Mouse (Mus musculus) pancreas, adult 10 weeks (tissue): ENCODE results near the gene Rab38. TPM values are rescaled to one million over a fixed set of nuclear protein-coding genes. Genes with fewer than 3 reads are reported as not detected.

Source experiments
- polyA plus RNA-seq: library from polyadenylated mRNA; stranded (reverse); fragments of 350-450 nt; fragmentation: Illumina TruSeq; extraction: RNeasy Lipid Tissue Mini Kit (QIAGEN cat#74804); gene quantifications from one replicate; pipeline ENCODE4 v1.2.3, GENCODE M21; 2015; ENCODE audit warnings: low read depth, low replicate concordance; ENCODE audit not compliant: insufficient read depth

Rab38 gene
- 1.2 TPM for polyA plus RNA-seq

DNA sequence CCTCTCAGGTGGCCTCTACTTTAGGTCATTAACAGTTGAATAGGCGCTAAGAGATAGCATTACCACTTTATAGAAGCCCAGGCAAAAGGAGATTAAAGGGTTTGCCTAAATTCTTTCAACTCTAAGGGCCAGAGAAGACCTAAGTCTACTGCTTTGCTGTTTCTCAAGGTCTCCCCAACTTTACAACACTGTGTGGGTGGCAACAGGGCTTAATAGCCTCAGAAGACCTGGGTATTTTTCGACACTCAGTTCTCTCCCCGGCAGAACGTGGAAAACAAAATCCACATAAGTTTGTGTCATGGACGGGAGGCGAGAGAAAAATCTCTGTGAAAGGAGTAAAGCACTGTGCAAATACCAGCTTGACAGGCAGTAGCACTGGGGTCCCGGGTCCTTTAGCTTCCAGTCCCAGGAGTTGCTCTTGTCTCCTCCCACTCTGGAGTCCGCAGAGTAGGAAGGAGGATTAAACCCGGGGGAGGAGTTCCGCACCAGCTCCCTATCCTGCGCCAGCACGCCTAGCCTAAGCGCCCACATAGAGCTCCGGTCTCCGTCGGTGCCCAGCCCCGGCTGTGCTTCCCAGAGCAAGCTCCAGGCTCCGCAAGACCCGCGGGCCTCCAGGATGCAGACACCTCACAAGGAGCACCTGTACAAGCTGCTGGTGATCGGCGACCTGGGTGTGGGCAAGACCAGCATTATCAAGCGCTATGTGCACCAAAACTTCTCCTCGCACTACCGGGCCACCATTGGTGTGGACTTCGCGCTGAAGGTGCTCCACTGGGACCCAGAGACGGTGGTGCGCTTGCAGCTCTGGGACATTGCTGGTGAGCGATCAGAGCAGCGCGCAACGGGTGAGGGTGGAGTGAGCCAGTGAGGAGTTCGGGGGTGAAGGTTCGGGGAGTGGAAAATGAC is at the start of gene Rab38:
Rab38 (plus strand) TSS at position 488 of the 906 bp plus-strand sequence.

Other genes with a start within 250 kb of the Rab38 start
- 10.3 TPM for gene Ctsc, start 152.2 kb upstream of the Rab38 start, polyA plus RNA-seq